Mouse (Mus musculus) liver, embryonic 14.5 days (tissue): ENCODE results near the gene Rbms3. TPM values are rescaled to one million over a fixed set of nuclear protein-coding genes. Genes with fewer than 3 reads are reported as not detected.

Experiments used
- ATAC-seq: fragments of 200-750 bp; cut with Nextera tagmentation; 2 replicates; pipeline ENCODE4 v1.8.0; 2017; ENCODE audit warnings: moderate number of reproducible peaks, mild to moderate bottlenecking, moderate library complexity; ENCODE audit not compliant: insufficient read depth
- DNase-seq, 3 experiments: peaks; one replicate each; pipeline ENCODE4 v3.0.0-alpha.2; 2012 to 2013; ENCODE audit warnings: low read depth in 3 of 3, low spot score in 3 of 3
- H3K27ac ChIP-seq: fragments of 300-500 bp; sonication (generic); 2 replicates; pipeline ENCODE4 v1.5.1; 2014; ENCODE audit warnings: moderate library complexity, mild to moderate bottlenecking, control low read depth, inconsistent platforms
- H3K27me3 ChIP-seq: fragments of 300-500 bp; sonication (generic); 2 replicates; pipeline ENCODE4 v1.6.1; 2014; ENCODE audit warnings: mild to moderate bottlenecking, low read length, moderate library complexity; ENCODE audit not compliant: control insufficient read depth, insufficient read depth
- H3K36me3 ChIP-seq: fragments of 300-500 bp; sonication (generic); replicated peaks from 2 replicates; pipeline ENCODE4 v1.6.1; 2014; ENCODE audit warnings: low read depth; ENCODE audit not compliant: control insufficient read depth, insufficient read depth
- H3K4me1 ChIP-seq, 2 experiments: fragments of 200-500 bp in 1 of 2; fragments of 300-500 bp in 1 of 2; sonication (generic) in 1 of 2; replicated peaks; 2 replicates each; pipeline ENCODE4 v1.6.1; 2012 to 2014; ENCODE audit warnings: antibody characterized with exemption in 1 of 2, inconsistent platforms in 1 of 2, low read length in 1 of 2; ENCODE audit not compliant: control insufficient read depth in 2 of 2, insufficient read depth in 2 of 2
- H3K4me2 ChIP-seq: fragments of 300-500 bp; sonication (generic); 2 replicates; pipeline ENCODE4 v1.6.1; 2014; ENCODE audit warnings: low read depth, mild to moderate bottlenecking, control low read depth, moderate library complexity
- H3K4me3 ChIP-seq, 2 experiments: fragments of 200-500 bp in 1 of 2; fragments of 300-500 bp in 1 of 2; sonication (generic) in 1 of 2; 2 replicates each; pipeline ENCODE4 v1.5.1; 2012 to 2014; ENCODE audit warnings: low read depth in 2 of 2, low read length in 2 of 2, mild to moderate bottlenecking in 2 of 2, control low read depth in 1 of 2, inconsistent platforms in 1 of 2, moderate library complexity in 1 of 2; ENCODE audit not compliant: insufficient read depth in 1 of 2
- H3K9ac ChIP-seq: fragments of 300-500 bp; sonication (generic); replicated peaks from 2 replicates; pipeline ENCODE4 v1.6.1; 2014; ENCODE audit warnings: mild to moderate bottlenecking, control low read depth, moderate library complexity
- H3K9me3 ChIP-seq: fragments of 300-500 bp; sonication (generic); 2 replicates; pipeline ENCODE4 v1.6.1; 2016; ENCODE audit warnings: low read length, mixed read lengths; ENCODE audit not compliant: control insufficient read depth
- CTCF ChIP-seq: IDR thresholded peaks from 2 replicates; pipeline ENCODE4 v1.5.1; 2016; ENCODE audit warnings: antibody characterized with exemption, low read depth, control low read depth
- EP300 ChIP-seq: IDR thresholded peaks from 2 replicates; pipeline ENCODE4 v1.6.1; 2016; ENCODE audit warnings: antibody characterized with exemption, low read depth
- WGBS: fragments of 180-500 bp; shearing (Covaris S2); extraction: QIAGEN DNeasy Blood & Tissue Kit; methylation state at CpG from one replicate; pipeline ENCODE4 v1.1.7; 2014; ENCODE audit not compliant: insufficient replicate concordance; 5-methylcytosine and 5-hydroxymethylcytosine counted together
- polyA plus RNA-seq, 2 experiments: library from polyadenylated mRNA; depleted of rRNA in 1 of 2; stranded (reverse) in 1 of 2; unstranded in 1 of 2; fragments of >200 nt; fragmentation: Nextera tagmentation in 1 of 2; extraction: Ambion mirVana in 1 of 2; gene quantifications; 2 replicates each; pipeline versions ENCODE4 v1.2.1 to v1.2.3; 2012 to 2014

Gene Rbms3
- polyA plus RNA-seq, 2 experiments, result 0.88 to 2.4 TPM

DNA sequence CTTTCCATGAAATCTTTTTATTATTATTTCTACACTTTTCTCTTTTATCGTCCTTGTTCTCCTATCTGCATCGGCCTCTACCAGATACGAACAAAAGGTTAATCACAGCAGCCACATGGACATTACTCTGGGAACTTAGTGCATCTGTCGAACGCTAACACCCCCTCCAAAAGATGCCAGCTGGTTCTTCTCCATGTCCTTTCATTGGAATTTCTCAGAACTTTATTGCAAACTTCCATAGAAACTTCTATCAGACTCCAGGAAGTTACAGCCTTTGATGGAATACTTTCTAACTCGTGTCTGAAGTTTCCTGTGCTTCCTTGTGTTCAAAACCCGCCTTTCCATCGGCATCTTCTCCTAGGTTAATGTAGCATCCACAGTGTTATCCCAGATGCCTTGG is 407.0 kb downstream of the Rbms3 start:
- 61% methylated on average over 8 of the region's 8 CpGs for WGBS
- no peak for TF ChIP-seq EP300
- no peak for TF ChIP-seq CTCF

DNA sequence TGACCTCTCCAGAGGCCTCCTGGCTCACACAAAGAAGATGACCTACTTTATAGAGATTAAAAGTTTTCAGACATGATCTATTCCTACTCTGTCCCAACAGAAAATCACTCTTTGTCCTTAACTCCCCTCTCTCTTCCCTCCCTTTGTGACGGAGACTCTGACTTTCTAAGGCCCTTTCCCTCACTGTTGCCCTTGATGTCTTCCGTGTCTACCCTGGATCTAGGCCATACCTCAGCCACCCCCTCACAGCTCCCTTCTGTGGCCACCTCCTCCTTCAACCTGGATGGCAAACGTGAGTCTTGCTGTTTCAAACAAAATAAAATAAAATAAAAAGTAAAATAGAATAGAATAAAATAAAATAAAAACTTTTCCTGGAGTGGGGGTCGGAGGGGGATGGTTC is 408.2 kb downstream of the Rbms3 start:
- 52% methylated on average over 4 of the region's 4 CpGs for WGBS
- TF ChIP-seq CTCF, result no peak
- TF ChIP-seq EP300, result no peak
- Histone ChIP-seq H3K9me3 (no peaks in the 10 kb centered on the region), H3K9ac (no peak overlapping the region), H3K27me3 (no peaks in the 10 kb centered on the region), H3K4me2 (no peak overlapping the region), H3K27ac (no peak overlapping the region), H3K4me1 (no peaks in the 10 kb centered on the region), H3K4me3 (no peak overlapping the region), H3K36me3 (no peaks in the 10 kb centered on the region)
- DNase-seq (no peak), ATAC-seq (no peak)

More for the DNA sequence above, 407.0 kb downstream of the Rbms3 start:
- Histone ChIP-seq H3K27me3 (no peaks in the 10 kb centered on the region), H3K9ac (no peak overlapping the region), H3K36me3 (no peaks in the 10 kb centered on the region), H3K27ac (no peak overlapping the region), H3K4me3 (no peak overlapping the region), H3K9me3 (no peaks in the 10 kb centered on the region), H3K4me2 (no peak overlapping the region), H3K4me1 (no peaks in the 10 kb centered on the region)
- DNase-seq (no peak), ATAC-seq (no peak)

DNA sequence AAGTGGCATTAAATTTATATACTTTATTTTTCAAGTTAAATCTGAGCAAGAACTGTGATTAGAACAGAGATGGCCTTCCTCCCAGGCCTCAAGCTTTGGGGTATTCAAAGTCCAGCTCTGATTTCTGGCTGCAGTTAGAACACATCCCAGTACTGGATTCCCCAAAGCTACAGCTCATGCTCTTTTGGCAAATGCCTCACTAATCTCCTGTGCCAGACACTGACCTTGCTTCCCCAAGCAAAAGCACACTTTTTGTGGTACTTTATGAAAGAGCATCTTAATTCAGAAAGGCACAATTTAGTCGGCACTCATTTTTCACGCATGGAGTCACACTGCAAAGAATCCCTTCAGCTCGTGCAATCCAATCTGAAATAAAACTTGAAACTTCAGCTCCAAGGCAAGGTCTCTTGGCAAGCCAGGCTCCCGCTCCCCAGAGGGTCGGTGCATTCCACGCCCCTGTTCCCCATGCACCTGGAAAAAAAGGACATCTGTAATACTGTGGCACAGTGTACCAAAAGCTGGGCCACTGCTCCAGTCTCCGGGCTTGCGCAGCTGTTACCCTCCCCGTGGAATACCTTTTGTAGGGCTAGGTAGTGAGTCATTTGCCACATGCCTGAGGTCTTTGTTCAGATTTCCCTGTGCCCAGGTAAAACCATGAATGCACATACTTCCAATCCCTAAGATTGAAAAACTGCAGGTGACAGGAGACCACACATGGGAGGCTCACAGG is 413.5 kb downstream of the Rbms3 start:
- TF ChIP-seq EP300, result no peak
- WGBS, result 73% methylated on average over 9 of the region's 9 CpGs
- DNase-seq, result no peak

GRCm38 (mm10) chr9:117212023-117212422 is 417.7 kb downstream of the Rbms3 start:
- no peaks in the 10 kb centered on the region for H3K9me3 ChIP-seq
- H3K27me3 ChIP-seq, result no peaks in the 10 kb centered on the region
- WGBS, result 39% methylated on average over 4 of the region's 4 CpGs
- no peaks in the 10 kb centered on the region; a peak in 1 of 4 replicates for H3K4me1 ChIP-seq
- no peak overlapping the region for H3K9ac ChIP-seq
- TF ChIP-seq EP300 (no peak), CTCF (no peak)
- DNase-seq, result no peak
- ATAC-seq, result no peak
- H3K27ac ChIP-seq, result no peak overlapping the region
- no peak overlapping the region for H3K4me3 ChIP-seq
- H3K36me3 ChIP-seq, result no peaks in the 10 kb centered on the region
- H3K4me2 ChIP-seq, result no peak overlapping the region

More for the DNA sequence above, 413.5 kb downstream of the Rbms3 start:
- H3K4me1 ChIP-seq, result no peaks in the 10 kb centered on the region; a peak in 1 of 4 replicates
- H3K27me3 ChIP-seq, result no peaks in the 10 kb centered on the region
- H3K4me2 ChIP-seq, result no peak overlapping the region
- ATAC-seq, result no peak
- no peaks in the 10 kb centered on the region for H3K9me3 ChIP-seq
- H3K9ac ChIP-seq, result no peak overlapping the region
- no peaks in the 10 kb centered on the region for H3K36me3 ChIP-seq
- H3K4me3 ChIP-seq, result no peak overlapping the region
- no peak overlapping the region for H3K27ac ChIP-seq

- Histone ChIP-seq H3K4me2 (no peak overlapping the region), H3K9me3 (no peaks in the 10 kb centered on the region), H3K27ac (no peak overlapping the region), H3K4me1 (no peaks in the 10 kb centered on the region; a peak in 1 of 4 replicates), H3K36me3 (no peaks in the 10 kb centered on the region), H3K27me3 (no peaks in the 10 kb centered on the region), H3K9ac (no peak overlapping the region), H3K4me3 (no peak overlapping the region)
- WGBS, result 48% methylated on average over 2 of the region's 2 CpGs
- DNase-seq (no peak), ATAC-seq (no peak)
- TF ChIP-seq CTCF (no peak), EP300 (no peak)
These were observed 419.4 kb downstream of the Rbms3 start for GRCm38 (mm10) chr9:117210344-117210743.
